Mouse (Mus musculus) thymus, postnatal 4 days (tissue): ENCODE data around the gene Phf3.

Experiments
- DNase-seq: peaks from one replicate; pipeline ENCODE4 v3.0.0; 2021

The Phf3 gene

DNA sequence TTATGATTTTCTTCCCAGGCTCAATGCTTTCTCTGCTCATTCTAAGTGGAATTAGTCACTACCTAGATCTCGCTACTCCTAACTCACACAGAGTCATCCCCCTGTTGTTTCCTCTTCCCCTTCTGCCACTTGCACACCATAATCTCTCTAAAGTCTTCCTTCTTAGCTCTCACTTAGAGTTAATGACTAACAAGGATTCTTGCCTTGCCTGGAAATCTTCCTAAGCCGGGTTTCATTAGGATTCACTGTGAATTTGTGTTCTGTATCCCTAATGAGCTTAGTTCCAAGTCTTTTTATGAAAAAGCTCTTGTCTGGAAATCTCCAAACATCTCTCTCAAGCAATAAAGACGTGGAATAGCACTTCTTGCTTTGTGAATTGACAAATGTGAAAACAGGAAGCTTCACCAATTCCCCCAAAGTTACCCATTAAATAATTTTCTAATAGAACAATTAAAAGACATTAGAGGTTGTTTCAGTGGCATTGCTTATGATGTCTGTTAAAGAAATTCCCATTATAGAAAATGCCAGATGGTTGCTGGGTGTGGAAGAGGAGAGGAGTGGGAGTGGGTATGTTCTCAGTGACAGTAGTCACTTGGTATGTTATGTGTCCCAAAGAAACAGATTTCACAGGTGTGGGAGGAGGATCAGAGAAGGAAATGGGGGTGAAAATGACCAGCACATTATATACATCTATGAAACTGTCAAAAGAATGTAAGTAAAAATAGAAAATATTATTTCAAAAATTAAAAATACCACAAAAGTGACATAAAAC is 118.1 kb downstream of the Phf3 start:
- DNase-seq = no peak
